Mouse (Mus musculus) intestine, postnatal 0 days (tissue): ENCODE results near the gene Smco2. TPM values are rescaled to one million over a fixed set of nuclear protein-coding genes. Genes with fewer than 3 reads are reported as not detected.

Source experiments
- ATAC-seq: fragments of 200-750 bp; cut with Nextera tagmentation; 2 replicates; pipeline ENCODE4 v1.8.0; 2017; ENCODE audit warnings: mild to moderate bottlenecking, moderate TSS enrichment, moderate library complexity
- H3K27ac ChIP-seq: fragments of 300-500 bp; sonication (generic); 2 replicates; pipeline ENCODE4 v1.5.1; 2014; ENCODE audit warnings: mild to moderate bottlenecking, low read depth, low read length, moderate library complexity
- H3K27me3 ChIP-seq: fragments of 300-500 bp; sonication (generic); replicated peaks from 2 replicates; pipeline ENCODE4 v1.6.1; 2014; ENCODE audit warnings: low read length, mixed read lengths; ENCODE audit not compliant: control insufficient read depth, insufficient read depth
- H3K36me3 ChIP-seq: fragments of 300-500 bp; sonication (generic); 2 replicates; pipeline ENCODE4 v1.6.1; 2014; ENCODE audit warnings: mild to moderate bottlenecking, moderate library complexity; ENCODE audit not compliant: control insufficient read depth, insufficient read depth
- H3K4me1 ChIP-seq: fragments of 300-500 bp; sonication (generic); replicated peaks from 2 replicates; pipeline ENCODE4 v1.6.1; 2014; ENCODE audit warnings: antibody characterized with exemption, low read length, mixed read lengths; ENCODE audit not compliant: control insufficient read depth, insufficient read depth
- H3K4me2 ChIP-seq: fragments of 300-500 bp; sonication (generic); replicated peaks from 2 replicates; pipeline ENCODE4 v1.6.1; 2014; ENCODE audit warnings: low read depth, mild to moderate bottlenecking, moderate library complexity
- H3K4me3 ChIP-seq: fragments of 300-500 bp; sonication (generic); 2 replicates; pipeline ENCODE4 v1.5.1; 2014; ENCODE audit warnings: low read depth, low read length
- H3K9ac ChIP-seq: fragments of 300-500 bp; sonication (generic); 2 replicates; pipeline ENCODE4 v1.6.1; 2014; ENCODE audit warnings: mild to moderate bottlenecking, low read depth, low read length
- H3K9me3 ChIP-seq: fragments of 300-500 bp; sonication (generic); 2 replicates; pipeline ENCODE4 v1.6.1; 2016; ENCODE audit warnings: mixed run types; ENCODE audit not compliant: control insufficient read depth
- CTCF ChIP-seq: sonication (generic); IDR thresholded peaks from 2 replicates; pipeline ENCODE4 v1.5.1; 2016; ENCODE audit warnings: low read depth, mild to moderate bottlenecking, control low read depth, antibody characterized with exemption, moderate library complexity
- WGBS: fragments of 180-500 bp; shearing (Covaris S2); extraction: QIAGEN DNeasy Blood & Tissue Kit; methylation state at CpG from one replicate; pipeline ENCODE4 v1.1.7; 2014; 5-methylcytosine and 5-hydroxymethylcytosine counted together
- polyA plus RNA-seq: library from polyadenylated mRNA; unstranded; fragments of >200 nt; fragmentation: Nextera tagmentation; extraction: Ambion mirVana; gene quantifications from 2 replicates; pipeline ENCODE4 v1.2.1, GENCODE M21; 2015

The Smco2 gene
- polyA plus RNA-seq, 1 experiment from 2014 or later, result not detected

DNA sequence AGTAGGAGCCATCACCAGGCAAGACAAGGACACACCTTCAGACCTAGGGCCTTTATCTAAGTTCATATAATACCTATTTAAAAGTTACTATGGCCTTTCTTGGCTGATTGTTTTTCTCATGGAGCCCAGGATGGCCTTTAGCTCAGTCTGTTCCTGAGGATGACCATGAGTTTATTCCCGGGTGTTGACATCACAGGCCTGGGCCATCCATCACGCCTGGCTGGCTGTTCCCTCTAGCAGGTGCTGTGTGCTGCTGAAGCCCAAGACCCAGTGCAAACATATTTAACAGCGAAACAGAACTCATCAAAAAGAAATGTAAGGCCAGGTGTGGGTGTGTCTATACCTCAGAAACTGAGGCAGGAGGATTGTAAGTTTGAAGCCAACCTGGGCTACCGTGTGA, 11.0 kb upstream of the Smco2 start:
- Histone ChIP-seq H3K27ac (no peak overlapping the region), H3K9ac (no peak overlapping the region), H3K27me3 (no peaks in the 10 kb centered on the region), H3K36me3 (no peaks in the 10 kb centered on the region), H3K4me1 (no peaks in the 10 kb centered on the region), H3K4me3 (no peak overlapping the region), H3K4me2 (no peak overlapping the region), H3K9me3 (no peaks in the 10 kb centered on the region)
- ATAC-seq, result no peak
- WGBS, result 86% methylated on average over 4 of the region's 4 CpGs
- TF ChIP-seq CTCF, result no peak

DNA sequence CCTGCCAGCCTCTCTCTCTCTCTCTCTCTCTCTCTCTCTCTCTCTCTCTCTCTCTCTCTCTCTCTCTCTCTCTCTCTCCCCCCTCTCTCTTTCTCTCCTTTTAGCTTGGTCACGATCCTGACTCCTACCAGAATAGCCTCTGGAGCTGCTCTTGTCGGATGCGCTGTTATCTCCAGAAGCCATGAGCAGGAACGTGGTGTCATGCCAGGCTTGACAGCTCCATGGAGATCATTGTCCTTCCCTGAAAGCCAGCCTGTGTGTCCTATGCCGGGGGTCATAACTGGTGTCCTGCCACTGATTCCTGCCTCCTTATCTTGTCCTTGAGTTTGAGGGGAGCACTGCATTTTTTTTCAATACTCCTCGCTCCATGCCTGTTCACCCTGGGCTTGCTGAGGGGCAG, 5.0 kb upstream of the Smco2 start:
- TF ChIP-seq CTCF, result no peak
- 87% methylated on average over 6 of the region's 6 CpGs for WGBS
- Histone ChIP-seq H3K4me3 (no peak overlapping the region), H3K36me3 (no peaks in the 10 kb centered on the region), H3K9ac (no peak overlapping the region), H3K27me3 (no peaks in the 10 kb centered on the region), H3K9me3 (no peaks in the 10 kb centered on the region), H3K4me2 (no peak overlapping the region), H3K27ac (no peak overlapping the region), H3K4me1 (no peaks in the 10 kb centered on the region)
- no peak for ATAC-seq

DNA sequence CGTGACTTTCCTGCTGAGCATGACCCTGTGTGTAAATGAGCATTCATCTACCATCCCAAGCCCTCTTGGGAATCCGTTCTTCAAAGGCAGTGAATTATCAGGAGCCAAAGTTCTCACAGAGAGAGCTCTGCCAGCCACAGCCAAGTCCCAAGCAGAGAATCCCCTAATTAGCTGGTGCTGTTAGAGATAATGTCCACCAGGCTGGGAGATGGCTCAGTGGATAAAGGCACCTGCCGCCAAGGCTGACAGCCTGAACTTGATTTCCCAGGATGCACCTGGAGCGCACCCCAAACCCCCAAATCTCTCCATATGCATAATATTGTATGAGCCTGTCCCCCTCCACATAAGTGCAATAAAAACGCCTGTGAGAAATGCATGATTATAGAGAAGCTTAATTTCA, 4.6 kb upstream of the Smco2 start:
- no peak for ATAC-seq
- WGBS, result 82% methylated on average over 5 of the region's 5 CpGs
- Histone ChIP-seq H3K27me3 (no peaks in the 10 kb centered on the region), H3K9ac (no peak overlapping the region), H3K4me2 (no peak overlapping the region), H3K36me3 (no peaks in the 10 kb centered on the region), H3K27ac (no peak overlapping the region), H3K4me3 (no peak overlapping the region), H3K4me1 (no peaks in the 10 kb centered on the region), H3K9me3 (no peaks in the 10 kb centered on the region)
- no peak for TF ChIP-seq CTCF

DNA sequence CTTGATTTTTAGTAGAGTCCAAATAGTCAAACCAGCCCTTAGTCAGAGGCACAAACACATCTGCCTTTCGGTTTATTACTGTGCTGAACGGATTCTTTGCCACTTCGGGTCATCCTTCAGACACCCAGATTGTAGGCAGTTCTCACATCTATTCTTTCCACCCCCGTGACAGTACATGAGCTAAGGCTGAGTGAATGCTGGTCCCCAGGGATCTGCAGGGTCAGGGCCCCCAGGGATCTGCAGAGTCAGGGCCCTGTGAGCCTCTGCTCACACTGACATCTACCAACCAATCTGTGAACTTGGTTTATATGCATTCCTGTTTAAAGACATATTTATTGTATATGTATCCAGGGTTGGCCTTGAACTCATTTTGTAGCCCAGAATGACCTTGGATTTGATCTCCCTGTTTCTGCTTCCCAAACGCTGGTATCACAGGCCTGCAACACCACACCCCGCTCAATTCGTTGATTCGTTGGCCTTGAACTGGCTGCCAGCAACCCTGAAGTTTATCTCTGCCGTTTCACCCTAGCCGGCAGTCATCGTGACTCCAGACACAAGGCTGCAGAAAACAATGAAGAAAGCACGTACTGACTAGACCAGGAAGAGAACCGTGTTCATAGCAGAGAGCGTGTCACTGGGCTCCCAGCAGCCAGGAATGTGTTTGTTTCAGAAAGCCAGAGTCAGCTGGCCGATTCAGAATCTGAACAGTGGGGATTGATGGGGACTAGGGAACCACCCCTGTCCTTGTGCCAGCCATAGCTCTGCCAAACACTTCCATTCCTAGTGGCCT, 3.7 kb upstream of the Smco2 start:
- no peak overlapping the region for H3K27ac ChIP-seq
- WGBS, result 41% methylated on average over 15 of the region's 15 CpGs
- no peak overlapping the region for H3K4me3 ChIP-seq
- TF ChIP-seq CTCF, result no peak
- no peak overlapping the region for H3K4me2 ChIP-seq
- no peaks in the 10 kb centered on the region for H3K9me3 ChIP-seq
- no peaks in the 10 kb centered on the region for H3K36me3 ChIP-seq
- no peak overlapping the region; the same call in 1 of the 2 replicates for H3K9ac ChIP-seq
- ATAC-seq, result no peak
- no peaks in the 10 kb centered on the region for H3K4me1 ChIP-seq
- H3K27me3 ChIP-seq, result no peaks in the 10 kb centered on the region

DNA sequence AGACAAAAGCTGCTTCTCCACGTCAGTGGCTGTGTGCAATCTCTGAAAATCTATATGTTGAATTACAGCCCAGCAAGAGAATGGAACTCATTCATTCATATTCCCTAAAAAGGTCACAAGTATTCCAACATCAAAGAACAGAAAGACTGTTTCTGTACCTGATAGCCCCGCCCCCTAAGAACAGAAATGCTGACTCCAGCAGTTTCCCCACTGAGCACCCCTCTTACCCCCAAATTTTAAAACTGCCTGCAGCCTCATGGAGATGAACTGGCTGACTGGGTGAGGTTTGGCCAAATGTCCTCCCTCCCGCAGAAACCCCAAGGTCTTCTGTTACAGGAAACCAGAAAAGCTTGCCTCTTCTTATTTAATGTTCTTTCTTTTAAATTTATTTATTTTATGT, 2.5 kb upstream of the Smco2 start:
- ATAC-seq, result no peak
- 87% methylated on average over 3 of the region's 3 CpGs for WGBS

DNA sequence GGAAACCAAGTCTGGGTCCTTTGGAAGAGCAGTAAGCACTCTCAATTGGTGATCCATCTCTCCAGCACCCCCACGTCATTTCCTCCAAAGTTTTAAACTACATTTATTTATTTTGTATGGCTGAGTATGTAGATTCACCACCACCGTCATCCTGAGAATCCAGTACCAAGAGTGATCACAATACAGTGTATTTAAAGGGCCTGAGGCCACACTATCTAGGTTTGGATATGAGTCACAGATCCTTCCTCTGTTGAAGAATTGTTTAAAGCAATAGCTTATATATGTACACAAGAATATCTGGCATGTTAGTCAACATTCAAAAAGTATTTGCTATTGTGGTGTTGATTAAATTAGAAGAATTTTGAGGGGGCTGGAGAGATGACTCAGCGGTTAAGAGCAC, 1.6 kb upstream of the Smco2 start:
- no peaks in the 10 kb centered on the region for H3K36me3 ChIP-seq
- 77% methylated on average over 3 of the region's 3 CpGs for WGBS
- no peak overlapping the region for H3K9ac ChIP-seq
- no peak overlapping the region for H3K4me2 ChIP-seq
- no peaks in the 10 kb centered on the region for H3K9me3 ChIP-seq
- ATAC-seq, result no peak
- H3K27me3 ChIP-seq, result no peaks in the 10 kb centered on the region
- no peak for TF ChIP-seq CTCF
- H3K4me3 ChIP-seq, result no peak overlapping the region
- H3K27ac ChIP-seq, result no peak overlapping the region
- no peaks in the 10 kb centered on the region for H3K4me1 ChIP-seq

More for the DNA sequence above, 2.5 kb upstream of the Smco2 start:
- no peaks in the 10 kb centered on the region for H3K27me3 ChIP-seq
- no peaks in the 10 kb centered on the region for H3K9me3 ChIP-seq
- H3K9ac ChIP-seq, result no peak overlapping the region
- no peaks in the 10 kb centered on the region for H3K36me3 ChIP-seq
- TF ChIP-seq CTCF, result no peak
- H3K4me3 ChIP-seq, result no peak overlapping the region
- no peaks in the 10 kb centered on the region for H3K4me1 ChIP-seq
- no peak overlapping the region for H3K27ac ChIP-seq
- H3K4me2 ChIP-seq, result no peak overlapping the region
